Mouse (Mus musculus): ENCODE data around the gene Zmiz1. TPM values are rescaled to one million over a fixed set of nuclear protein-coding genes. Genes with fewer than 3 reads are reported as not detected.
A peak's percentile ranks its signal among the peaks of the same experiment; 100 is the strongest.

Gene Zmiz1
- total and polyA plus RNA-seq, 3 experiments: 3.7 to 45.8 (median 11.1) TPM

- H3K36me3 ChIP-seq (replicated peaks in 1 of 2; ENCODE audit: control insufficient read depth in 1 of 2, insufficient read depth in 1 of 2, low read length in 1 of 2): peaks cover 44 to 87% of the 10 kb centered on the region in 2 experiments
- no peak overlapping the region for H3K27ac ChIP-seq (ENCODE audit: insufficient read depth, low read depth)
- peaks cover 6 to 43% of the 10 kb centered on the region in 2 experiments; a peak in 3 of 4 replicates for H3K4me1 ChIP-seq (ENCODE audit: control insufficient read depth in 1 of 2, insufficient read depth in 2 of 2)
These were observed 79.5 kb downstream of the Zmiz1 start for GRCm38 (mm10) chr14:25538522-25538921.

GRCm38 (mm10) chr14:25539493-25540116, 80.6 kb downstream of the Zmiz1 start:
- in situ Hi-C loops (cut with MboI; ENCODE audit: low pct_ligation_motif_present, low pct_unique_long_range_greater_than_20kb, low sequenced_read_pairs): no loop called here

More at GRCm38 (mm10) chr14:25538522-25538921, 79.5 kb downstream of the Zmiz1 start:
- no peak overlapping the region for H3K4me3 ChIP-seq (replicated peaks in 1 of 3; ENCODE audit: low read depth in 2 of 3, low read length in 2 of 3, poor library complexity in 1 of 3)
- no peaks in the 10 kb centered on the region for H3K9me3 ChIP-seq (replicated peaks; ENCODE audit: low read length)
- TF ChIP-seq MYC (IDR thresholded peaks at IDR 0.05; ENCODE audit: low read depth, low read length) (no peak), RCOR1 (conservative IDR thresholded peaks at IDR 0.05; ENCODE audit: low read depth, low read length) (no peak), MAZ (IDR thresholded peaks at IDR 0.05; ENCODE audit: low read depth, low read length) (no peak), ELF1 (IDR thresholded peaks at IDR 0.05; ENCODE audit: low read depth, low read length) (no peak), ZKSCAN1 (IDR thresholded peaks at IDR 0.05; ENCODE audit: borderline replicate concordance, low read depth, low read length) (no peak), USF1 (IDR thresholded peaks at IDR 0.05; ENCODE audit: low read depth, low read length) (no peak), CTCF (conservative IDR thresholded peaks at IDR 0.05 in 1 of 2, IDR thresholded peaks at IDR 0.05 in 1 of 2; ENCODE audit: low read depth in 2 of 2, low read length in 2 of 2) (no peak), TCF12 (IDR thresholded peaks at IDR 0.05; ENCODE audit: low read depth, low read length) (no peak), BHLHE40 (IDR thresholded peaks at IDR 0.05; ENCODE audit: low read depth, low read length) (no peak)
- no peak overlapping the region for H3K4me2 ChIP-seq (ENCODE audit: insufficient read depth, low read depth, poor library complexity, severe bottlenecking)
- H3K79me2 ChIP-seq (replicated peaks; ENCODE audit: control insufficient read depth, extremely low read depth, insufficient read depth, poor library complexity, severe bottlenecking): no peaks in the 10 kb centered on the region
- no peaks in the 10 kb centered on the region for H3K27me3 ChIP-seq (replicated peaks)
- dilution Hi-C loops (cut with MboI; ENCODE audit: extremely low pct_ligation_motif_present, extremely low pct_unique_long_range_greater_than_20kb, low sequenced_read_pairs): no loop called here
- no peak for DNase-seq (ENCODE audit: extremely low read depth)
- in situ Hi-C loops (cut with MboI; ENCODE audit: low pct_ligation_motif_present, low pct_unique_long_range_greater_than_20kb, low sequenced_read_pairs): no loop called here
- no peak overlapping the region for H3K9ac ChIP-seq (ENCODE audit: insufficient read depth, low read depth)

More at GRCm38 (mm10) chr14:25539493-25540116, 80.6 kb downstream of the Zmiz1 start:
- H3K4me2 ChIP-seq (ENCODE audit: insufficient read depth, low read depth, poor library complexity, severe bottlenecking): no peak overlapping the region
- DNase-seq (ENCODE audit: extremely low read depth): no peak
- dilution Hi-C loops (cut with MboI; ENCODE audit: extremely low pct_ligation_motif_present, extremely low pct_unique_long_range_greater_than_20kb, low sequenced_read_pairs): no loop called here
- no peak overlapping the region for H3K27ac ChIP-seq (ENCODE audit: insufficient read depth, low read depth)
- H3K27me3 ChIP-seq (replicated peaks): no peaks in the 10 kb centered on the region
- peaks cover 0 to 34% of the 10 kb centered on the region in 2 experiments; a peak in 2 of 4 replicates for H3K4me1 ChIP-seq (ENCODE audit: control insufficient read depth in 1 of 2, insufficient read depth in 2 of 2)
- H3K4me3 ChIP-seq (replicated peaks in 1 of 3; ENCODE audit: low read depth in 2 of 3, low read length in 2 of 3, poor library complexity in 1 of 3): no peak overlapping the region
- H3K9me3 ChIP-seq (replicated peaks; ENCODE audit: low read length): no peaks in the 10 kb centered on the region
- H3K36me3 ChIP-seq (replicated peaks in 1 of 2; ENCODE audit: control insufficient read depth in 1 of 2, insufficient read depth in 1 of 2, low read length in 1 of 2): peaks cover 44 to 88% of the 10 kb centered on the region in 2 experiments
- TF ChIP-seq RCOR1 (conservative IDR thresholded peaks at IDR 0.05; ENCODE audit: low read depth, low read length): no peak
- no peak for TF ChIP-seq SIN3A (IDR thresholded peaks at IDR 0.05; ENCODE audit: low read length)
- no peak for TF ChIP-seq USF1 (IDR thresholded peaks at IDR 0.05; ENCODE audit: low read depth, low read length)
- no peak for TF ChIP-seq JUN (IDR thresholded peaks at IDR 0.05; ENCODE audit: insufficient read depth, low read depth, low read length)
- no peak for TF ChIP-seq ETS1 (conservative IDR thresholded peaks at IDR 0.05; ENCODE audit: low read depth, low read length)
- peak; percentile 32 for TF ChIP-seq SMC3 (IDR thresholded peaks at IDR 0.05; ENCODE audit: low read depth, low read length)
- TF ChIP-seq USF2 (conservative IDR thresholded peaks at IDR 0.05; ENCODE audit: low read depth, low read length): no peak
- TF ChIP-seq POLR2A (IDR thresholded peaks at IDR 0.05; ENCODE audit: low read depth, low read length): no peak
- no peak for TF ChIP-seq NELFE (IDR thresholded peaks at IDR 0.05; ENCODE audit: low read depth, low read length)
- peak in 1 of 2 experiments; percentile 49; a peak in 2 of 4 replicates for TF ChIP-seq CTCF (conservative IDR thresholded peaks at IDR 0.05 in 1 of 2, IDR thresholded peaks at IDR 0.05 in 1 of 2; ENCODE audit: low read depth in 2 of 2, low read length in 2 of 2)
- TF ChIP-seq MAZ (IDR thresholded peaks at IDR 0.05; ENCODE audit: low read depth, low read length): no peak
- no peak for TF ChIP-seq IRF4 (IDR thresholded peaks at IDR 0.05; ENCODE audit: low read depth, low read length)
- TF ChIP-seq KAT2A (IDR thresholded peaks at IDR 0.05; ENCODE audit: insufficient replicate concordance, low read length): no peak
- TF ChIP-seq RAD21 (IDR thresholded peaks at IDR 0.05; ENCODE audit: low read depth, low read length): peak; percentile 50
- H3K9ac ChIP-seq (ENCODE audit: insufficient read depth, low read depth): no peak overlapping the region
- no peaks in the 10 kb centered on the region for H3K79me2 ChIP-seq (replicated peaks; ENCODE audit: control insufficient read depth, extremely low read depth, insufficient read depth, poor library complexity, severe bottlenecking)

All from CH12.LX (cell line).